Mouse (Mus musculus) liver, postnatal 0 days (tissue): ENCODE measurements around the gene Anapc1. TPM values are rescaled to one million over a fixed set of nuclear protein-coding genes. Genes with fewer than 3 reads are reported as not detected.
A peak's percentile ranks its signal among the peaks of the same experiment; 100 is the strongest.

Experiments
- ATAC-seq: fragments of 200-750 bp; cut with Nextera tagmentation; 2 replicates; pipeline ENCODE4 v1.8.0; 2017; ENCODE audit warnings: mild to moderate bottlenecking, moderate library complexity
- DNase-seq: peaks from one replicate; pipeline ENCODE4 v3.0.0-alpha.2; 2016
- H3K27ac ChIP-seq: fragments of 300-500 bp; sonication (generic); 2 replicates; pipeline ENCODE4 v1.5.1; 2014; ENCODE audit warnings: antibody characterized with exemption, moderate library complexity, mild to moderate bottlenecking, low read depth
- H3K27me3 ChIP-seq: fragments of 300-500 bp; sonication (generic); 2 replicates; pipeline ENCODE4 v1.6.1; 2014; ENCODE audit warnings: low read length, control low read depth, mixed read lengths; ENCODE audit not compliant: insufficient read depth
- H3K36me3 ChIP-seq: fragments of 300-500 bp; sonication (generic); replicated peaks from 2 replicates; pipeline ENCODE4 v1.6.1; 2014; ENCODE audit warnings: mild to moderate bottlenecking, control low read depth, low read length, moderate library complexity, mixed read lengths; ENCODE audit not compliant: insufficient read depth
- H3K4me1 ChIP-seq: fragments of 300-500 bp; sonication (generic); 2 replicates; pipeline ENCODE4 v1.6.1; 2014; ENCODE audit warnings: antibody characterized with exemption, mild to moderate bottlenecking, control low read depth; ENCODE audit not compliant: insufficient read depth
- H3K4me2 ChIP-seq: fragments of 300-500 bp; sonication (generic); 2 replicates; pipeline ENCODE4 v1.6.1; 2014; ENCODE audit warnings: low read depth, mild to moderate bottlenecking, low read length, moderate library complexity, mixed read lengths
- H3K4me3 ChIP-seq: fragments of 300-500 bp; sonication (generic); 2 replicates; pipeline ENCODE4 v1.5.1; 2014; ENCODE audit warnings: low read depth, low read length
- H3K9ac ChIP-seq: fragments of 300-500 bp; sonication (generic); replicated peaks from 2 replicates; pipeline ENCODE4 v1.6.1; 2014; ENCODE audit warnings: mild to moderate bottlenecking, moderate library complexity
- H3K9me3 ChIP-seq: fragments of 300-500 bp; sonication (generic); 2 replicates; pipeline ENCODE4 v1.6.1; 2016; ENCODE audit warnings: mild to moderate bottlenecking, control low read depth, low read length, mixed read lengths
- CTCF ChIP-seq: sonication (generic); IDR thresholded peaks from 2 replicates; pipeline ENCODE4 v1.5.1; 2016; ENCODE audit warnings: antibody characterized with exemption, low read depth
- EP300 ChIP-seq: IDR thresholded peaks from 2 replicates; pipeline ENCODE4 v1.6.1; 2016; ENCODE audit warnings: antibody characterized with exemption, low read depth, mild to moderate bottlenecking
- WGBS: fragments of 180-500 bp; shearing (Covaris S2); extraction: QIAGEN DNeasy Blood & Tissue Kit; methylation state at CpG from one replicate; pipeline ENCODE4 v1.1.7; 2014; ENCODE audit not compliant: insufficient replicate concordance; 5-methylcytosine and 5-hydroxymethylcytosine counted together
- polyA plus RNA-seq: library from polyadenylated mRNA; unstranded; fragments of >200 nt; fragmentation: Nextera tagmentation; extraction: Ambion mirVana; gene quantifications from 2 replicates; pipeline ENCODE4 v1.2.1, GENCODE M21; 2015

Gene Anapc1
- polyA plus RNA-seq, 1 experiment from 2014 or later: 10.2 TPM

- no peak for TF ChIP-seq EP300
These were observed 66.6 kb downstream of the Anapc1 start for GRCm38 (mm10) chr2:128620578-128620977.

GRCm38 (mm10) chr2:128615366-128615765 lies 71.8 kb downstream of the Anapc1 start:
- H3K9me3 ChIP-seq: no peaks in the 10 kb centered on the region
- H3K4me1 ChIP-seq: peaks cover 15% of the 10 kb centered on the region
- TF ChIP-seq EP300 (no peak), CTCF (no peak)
- H3K4me2 ChIP-seq: no peak overlapping the region
- H3K27me3 ChIP-seq: no peaks in the 10 kb centered on the region
- DNase-seq (no peak), ATAC-seq (no peak)
- H3K27ac ChIP-seq: no peak overlapping the region
- 87% methylated on average over 4 of the region's 4 CpGs for WGBS
- H3K4me3 ChIP-seq: no peak overlapping the region
- H3K36me3 ChIP-seq: peaks cover 78% of the 10 kb centered on the region
- H3K9ac ChIP-seq: no peak overlapping the region

More at GRCm38 (mm10) chr2:128620578-128620977, 66.6 kb downstream of the Anapc1 start:
- H3K4me3 ChIP-seq: no peak overlapping the region
- H3K36me3 ChIP-seq: peaks cover 74% of the 10 kb centered on the region
- H3K4me2 ChIP-seq: no peak overlapping the region
- no peaks in the 10 kb centered on the region for H3K4me1 ChIP-seq
- no peak for DNase-seq
- no peak overlapping the region for H3K9ac ChIP-seq
- 79% methylated on average over 1 of the region's 1 CpGs for WGBS
- H3K9me3 ChIP-seq: no peaks in the 10 kb centered on the region
- no peaks in the 10 kb centered on the region for H3K27me3 ChIP-seq
- ATAC-seq: no peak
- no peak overlapping the region for H3K27ac ChIP-seq

- TF ChIP-seq EP300 (no peak), CTCF (no peak)
- peaks cover 15% of the 10 kb centered on the region for H3K4me1 ChIP-seq
- ATAC-seq (no peak), DNase-seq (no peak)
- 0 out of 2 replicates have a peak overlapping the region, but pooled peaks have one; percentile 80 for H3K27ac ChIP-seq
- WGBS: 27% methylated on average over 5 of the region's 5 CpGs
- no peaks in the 10 kb centered on the region for H3K9me3 ChIP-seq
- no peak overlapping the region for H3K4me2 ChIP-seq
- H3K36me3 ChIP-seq: peaks cover 61% of the 10 kb centered on the region
- H3K4me3 ChIP-seq: no peak overlapping the region
- no peaks in the 10 kb centered on the region for H3K27me3 ChIP-seq
- no peak overlapping the region for H3K9ac ChIP-seq
These were observed 73.8 kb downstream of the Anapc1 start for GRCm38 (mm10) chr2:128613365-128613764.

- peak; percentile 95 for ATAC-seq
- H3K36me3 ChIP-seq: peaks cover 50% of the 10 kb centered on the region
These were observed 74.9 kb downstream of the Anapc1 start for GRCm38 (mm10) chr2:128612275-128612674.

GRCm38 (mm10) chr2:128611178-128611577 lies 76.0 kb downstream of the Anapc1 start:
- Histone ChIP-seq H3K4me2 (no peak overlapping the region), H3K27me3 (no peaks in the 10 kb centered on the region), H3K4me1 (peaks cover 15% of the 10 kb centered on the region), H3K9me3 (no peaks in the 10 kb centered on the region), H3K27ac (peak overlapping the region; percentile 66), H3K9ac (no peak overlapping the region), H3K36me3 (peaks cover 42% of the 10 kb centered on the region), H3K4me3 (no peak overlapping the region)
- 85% methylated on average over 8 of the region's 8 CpGs for WGBS
- DNase-seq (no peak), ATAC-seq (no peak)
- no peak for TF ChIP-seq CTCF
- TF ChIP-seq EP300: no peak

More at GRCm38 (mm10) chr2:128612275-128612674, 74.9 kb downstream of the Anapc1 start:
- Histone ChIP-seq H3K4me2 (no peak overlapping the region), H3K4me3 (no peak overlapping the region), H3K27ac (peak overlapping the region; percentile 80), H3K9ac (no peak overlapping the region), H3K4me1 (peaks cover 15% of the 10 kb centered on the region), H3K9me3 (no peaks in the 10 kb centered on the region), H3K27me3 (no peaks in the 10 kb centered on the region)
- WGBS: 58% methylated on average over 7 of the region's 7 CpGs
- peak; percentile 44; the same call in 1 of the 2 replicates for TF ChIP-seq EP300
- no peak for TF ChIP-seq CTCF
- peak; percentile 61 for DNase-seq

GRCm38 (mm10) chr2:128609286-128609685 lies 77.9 kb downstream of the Anapc1 start:
- Histone ChIP-seq H3K27ac (peak overlapping the region; percentile 67), H3K4me1 (peaks cover 15% of the 10 kb centered on the region), H3K9ac (no peak overlapping the region), H3K9me3 (peaks cover 4% of the 10 kb centered on the region; the same call in 1 of the 2 replicates), H3K4me3 (no peak overlapping the region), H3K36me3 (peaks cover 26% of the 10 kb centered on the region), H3K4me2 (no peak overlapping the region), H3K27me3 (no peaks in the 10 kb centered on the region)
- WGBS: 61% methylated on average over 5 of the region's 5 CpGs
- TF ChIP-seq EP300 (no peak), CTCF (no peak)
- ATAC-seq (peak; percentile 44; the same call in 1 of the 2 replicates), DNase-seq (peak; percentile 20)
